Mouse (Mus musculus): Measurements from ENCODE around the gene Lrrc75a. TPM values are rescaled to one million over a fixed set of nuclear protein-coding genes. Genes with fewer than 3 reads are reported as not detected.

Gene Lrrc75a
- polyA plus RNA-seq, 1 experiment from 2014 or later, result 14.3 TPM

DNA sequence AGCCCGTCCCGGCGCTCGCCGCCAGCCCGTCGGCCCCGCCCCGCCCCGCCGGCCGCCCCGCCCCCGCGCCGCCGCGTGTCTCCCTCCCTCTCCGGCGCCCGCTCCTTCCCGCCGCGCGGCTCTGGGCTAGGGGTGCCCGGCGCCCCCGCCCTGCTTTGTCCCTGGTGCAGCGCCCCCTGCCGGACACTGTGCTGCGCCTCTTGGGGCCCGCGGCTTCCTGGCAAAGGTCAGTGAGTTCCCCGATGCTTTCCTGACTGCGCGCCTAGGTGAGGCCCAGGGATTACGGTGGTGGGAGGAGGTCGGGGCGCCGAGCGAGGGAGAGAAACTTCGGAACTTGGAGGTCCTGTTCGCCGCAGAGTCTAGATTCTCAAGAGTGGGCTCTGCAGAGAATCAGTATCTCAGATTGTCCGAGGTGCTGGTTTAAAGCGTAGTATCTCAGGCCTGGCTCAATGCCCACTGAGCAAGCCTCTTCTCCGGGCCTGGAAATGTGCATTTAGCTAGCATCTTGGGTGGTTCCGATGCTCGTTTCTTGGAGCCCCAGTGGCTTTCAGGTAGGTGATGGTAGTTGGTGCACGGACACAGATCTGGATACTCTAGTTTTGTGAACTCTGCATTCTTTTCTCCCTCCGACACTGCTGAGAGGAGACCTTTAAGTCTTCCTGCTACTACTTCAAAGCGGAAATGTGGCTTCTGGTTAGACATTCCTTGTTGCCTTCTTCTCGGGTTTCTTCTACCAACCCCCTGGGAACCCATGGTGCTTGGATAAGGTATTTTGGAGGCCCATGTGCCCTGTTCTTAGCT, 468 bp upstream of the Lrrc75a start, which contains the start of gene Mmgt2:
Mmgt2 (plus strand) TSS at position 74 of the 801 bp plus-strand sequence.
- no peaks in the 10 kb centered on the region for H3K27me3 ChIP-seq (ENCODE audit: control insufficient read depth, insufficient read depth, low read length)
- DNase-seq (ENCODE audit: low spot score), result peak; percentile 99
- peak within 1 kb of the TSS; percentile 86 for H3K9ac ChIP-seq (ENCODE audit: low read length)
- 2% methylated on average over 49 of the region's 53 CpGs for WGBS
- H3K27ac ChIP-seq (ENCODE audit: low read depth, low read length), result no peak within 1 kb of the TSS
- peaks cover 14% of the 10 kb centered on the region; the same call in 1 of the 2 replicates for H3K4me1 ChIP-seq (replicated peaks; ENCODE audit: control insufficient read depth, insufficient read depth, low read length)
- H3K36me3 ChIP-seq (ENCODE audit: control insufficient read depth, insufficient read depth, low read length), result no peaks in the 10 kb centered on the region
- no peaks in the 10 kb centered on the region for H3K9me3 ChIP-seq (ENCODE audit: control insufficient read depth, low read length)
- H3K4me2 ChIP-seq (ENCODE audit: low read depth, low read length, severe bottlenecking), result peak within 1 kb of the TSS; percentile 98
- peak within 1 kb of the TSS; percentile 78 for H3K4me3 ChIP-seq (ENCODE audit: low read depth, low read length)
- ATAC-seq (replicated peaks; ENCODE audit: low FRiP score), result peak; percentile 90

DNA sequence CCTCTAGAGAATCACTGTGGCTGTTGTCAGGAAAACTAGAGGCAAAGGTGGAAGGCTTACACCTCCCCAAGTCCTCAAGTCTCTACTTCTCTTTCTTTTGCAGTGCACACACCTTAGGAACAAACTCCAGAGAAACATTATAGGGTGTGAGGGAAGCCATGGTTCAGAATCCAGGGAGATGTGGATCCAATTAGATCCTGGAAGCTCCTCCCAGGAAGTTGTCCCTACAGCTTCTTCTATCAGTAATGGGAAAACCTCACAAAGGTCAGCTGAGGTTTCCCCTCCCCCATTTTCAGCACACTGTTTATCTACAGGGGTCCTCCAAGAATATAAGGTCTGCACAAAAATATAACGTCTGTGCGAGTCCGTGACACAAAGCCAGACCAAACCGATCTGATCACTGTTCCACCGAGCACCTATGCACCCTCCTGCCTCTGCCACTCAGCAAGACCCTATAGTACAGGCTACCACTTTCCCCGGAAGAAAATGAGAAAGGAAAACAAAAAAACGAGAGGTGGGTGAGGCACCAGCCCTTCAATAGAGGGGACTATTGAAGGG, 1.3 kb downstream of the Lrrc75a start:
- Histone ChIP-seq H3K27ac (ENCODE audit: low read depth, low read length) (no peak overlapping the region), H3K27me3 (ENCODE audit: control insufficient read depth, insufficient read depth, low read length) (no peaks in the 10 kb centered on the region), H3K4me1 (replicated peaks; ENCODE audit: control insufficient read depth, insufficient read depth, low read length) (peaks cover 14% of the 10 kb centered on the region; the same call in 1 of the 2 replicates), H3K9ac (ENCODE audit: low read length) (no peak overlapping the region), H3K4me2 (ENCODE audit: low read depth, low read length, severe bottlenecking) (peak overlapping the region; percentile 98; the same call in 1 of the 2 replicates), H3K36me3 (ENCODE audit: control insufficient read depth, insufficient read depth, low read length) (no peaks in the 10 kb centered on the region), H3K4me3 (ENCODE audit: low read depth, low read length) (peak overlapping the region; percentile 78), H3K9me3 (ENCODE audit: control insufficient read depth, low read length) (no peaks in the 10 kb centered on the region)
- 54% methylated on average over 7 of the region's 7 CpGs for WGBS
- DNase-seq (ENCODE audit: low spot score), result no peak
- no peak for ATAC-seq (replicated peaks; ENCODE audit: low FRiP score)

DNA sequence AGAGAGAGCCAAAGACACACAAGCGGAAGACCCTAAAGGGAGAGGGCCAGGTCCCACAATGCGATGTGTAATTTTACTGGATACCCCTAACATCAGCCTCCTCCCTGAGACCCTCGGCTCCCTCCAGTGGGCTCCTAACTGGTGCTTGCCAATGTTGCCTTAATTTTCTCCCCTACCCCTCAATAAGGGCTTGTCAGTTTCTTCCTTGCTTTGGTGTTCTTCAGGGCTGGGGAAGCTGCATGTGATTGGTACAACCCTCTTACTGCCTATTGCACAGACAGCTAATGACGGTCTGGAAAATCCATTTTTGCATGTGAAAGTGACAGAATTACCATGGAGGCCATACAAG, 1.9 kb downstream of the Lrrc75a start:
- Histone ChIP-seq H3K4me1 (replicated peaks; ENCODE audit: control insufficient read depth, insufficient read depth, low read length) (peaks cover 14% of the 10 kb centered on the region; the same call in 1 of the 2 replicates), H3K4me2 (ENCODE audit: low read depth, low read length, severe bottlenecking) (peak overlapping the region; percentile 98; the same call in 1 of the 2 replicates), H3K9me3 (ENCODE audit: control insufficient read depth, low read length) (no peaks in the 10 kb centered on the region), H3K27ac (ENCODE audit: low read depth, low read length) (no peak overlapping the region), H3K27me3 (ENCODE audit: control insufficient read depth, insufficient read depth, low read length) (no peaks in the 10 kb centered on the region), H3K36me3 (ENCODE audit: control insufficient read depth, insufficient read depth, low read length) (no peaks in the 10 kb centered on the region), H3K9ac (ENCODE audit: low read length) (no peak overlapping the region), H3K4me3 (ENCODE audit: low read depth, low read length) (peak overlapping the region; percentile 5; the same call in 1 of the 2 replicates)
- DNase-seq (ENCODE audit: low spot score), result no peak
- ATAC-seq (replicated peaks; ENCODE audit: low FRiP score), result no peak
- WGBS, result 73% methylated on average over 4 of the region's 4 CpGs

DNA sequence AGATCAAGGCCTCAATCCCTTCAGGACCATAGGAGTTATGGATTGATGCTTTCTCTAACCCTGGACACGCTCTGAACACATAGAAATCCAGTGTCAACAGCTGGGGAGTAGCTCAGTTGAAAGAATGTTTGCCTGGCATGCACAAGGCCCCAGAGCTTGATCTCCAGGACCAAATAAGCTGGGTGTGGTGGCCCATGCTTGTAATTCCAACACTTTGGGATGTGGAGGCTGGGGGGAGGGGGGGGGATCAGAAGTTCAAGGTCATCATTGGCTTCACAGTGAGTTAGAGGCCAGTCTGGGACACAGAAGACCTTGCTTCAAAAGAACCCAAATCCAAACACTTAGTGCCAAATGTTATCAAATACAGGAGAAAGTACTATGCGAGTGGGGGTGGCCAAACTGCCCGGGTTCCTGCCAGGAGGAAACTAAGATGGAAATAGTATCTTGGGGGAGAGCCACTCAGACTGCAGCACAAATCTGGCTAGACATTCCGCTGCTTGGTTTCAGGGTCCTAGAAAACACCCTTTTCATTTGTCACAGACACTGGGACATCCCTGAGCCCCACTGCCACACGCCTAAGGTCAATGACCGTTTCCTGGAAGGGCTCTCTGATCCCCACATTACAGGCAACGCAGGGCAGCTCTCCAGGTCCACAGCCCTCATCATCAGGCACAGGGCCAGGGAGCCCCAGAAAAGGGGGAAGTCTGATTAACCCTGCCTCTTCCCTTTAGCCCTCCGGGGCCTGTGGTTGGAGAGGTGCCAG, 2.4 kb downstream of the Lrrc75a start:
- WGBS, result 49% methylated on average over 8 of the region's 8 CpGs
- DNase-seq (ENCODE audit: low spot score) (no peak), ATAC-seq (replicated peaks; ENCODE audit: low FRiP score) (no peak)
- H3K36me3 ChIP-seq (ENCODE audit: control insufficient read depth, insufficient read depth, low read length), result no peaks in the 10 kb centered on the region
- H3K4me2 ChIP-seq (ENCODE audit: low read depth, low read length, severe bottlenecking), result peak overlapping the region; percentile 98; the same call in 1 of the 2 replicates
- no peak overlapping the region for H3K9ac ChIP-seq (ENCODE audit: low read length)
- H3K27me3 ChIP-seq (ENCODE audit: control insufficient read depth, insufficient read depth, low read length), result no peaks in the 10 kb centered on the region
- H3K4me3 ChIP-seq (ENCODE audit: low read depth, low read length), result 0 out of 2 replicates have a peak overlapping the region, but pooled peaks have one; percentile 5
- H3K4me1 ChIP-seq (replicated peaks; ENCODE audit: control insufficient read depth, insufficient read depth, low read length), result peaks cover 14% of the 10 kb centered on the region; the same call in 1 of the 2 replicates
- H3K27ac ChIP-seq (ENCODE audit: low read depth, low read length), result no peak overlapping the region
- no peaks in the 10 kb centered on the region for H3K9me3 ChIP-seq (ENCODE audit: control insufficient read depth, low read length)

- Histone ChIP-seq H3K4me2 (ENCODE audit: low read depth, low read length, severe bottlenecking) (no peak overlapping the region), H3K4me1 (replicated peaks; ENCODE audit: control insufficient read depth, insufficient read depth, low read length) (peaks cover 14% of the 10 kb centered on the region; the same call in 1 of the 2 replicates), H3K9me3 (ENCODE audit: control insufficient read depth, low read length) (no peaks in the 10 kb centered on the region), H3K9ac (ENCODE audit: low read length) (no peak overlapping the region), H3K27me3 (ENCODE audit: control insufficient read depth, insufficient read depth, low read length) (no peaks in the 10 kb centered on the region), H3K36me3 (ENCODE audit: control insufficient read depth, insufficient read depth, low read length) (no peaks in the 10 kb centered on the region), H3K4me3 (ENCODE audit: low read depth, low read length) (no peak overlapping the region), H3K27ac (ENCODE audit: low read depth, low read length) (no peak overlapping the region)
- WGBS, result 87% methylated on average over 4 of the region's 4 CpGs
- DNase-seq (ENCODE audit: low spot score) (no peak), ATAC-seq (replicated peaks; ENCODE audit: low FRiP score) (no peak)
These were observed 3.0 kb downstream of the Lrrc75a start for GRCm38 (mm10) chr11:62645337-62645675.

GRCm38 (mm10) chr11:62644602-62645336, 3.6 kb downstream of the Lrrc75a start:
- Histone ChIP-seq H3K27me3 (ENCODE audit: control insufficient read depth, insufficient read depth, low read length) (no peaks in the 10 kb centered on the region), H3K9me3 (ENCODE audit: control insufficient read depth, low read length) (no peaks in the 10 kb centered on the region), H3K4me1 (replicated peaks; ENCODE audit: control insufficient read depth, insufficient read depth, low read length) (peaks cover 14% of the 10 kb centered on the region; the same call in 1 of the 2 replicates), H3K4me3 (ENCODE audit: low read depth, low read length) (no peak overlapping the region), H3K9ac (ENCODE audit: low read length) (no peak overlapping the region), H3K4me2 (ENCODE audit: low read depth, low read length, severe bottlenecking) (no peak overlapping the region), H3K27ac (ENCODE audit: low read depth, low read length) (no peak overlapping the region), H3K36me3 (ENCODE audit: control insufficient read depth, insufficient read depth, low read length) (no peaks in the 10 kb centered on the region)
- ATAC-seq (replicated peaks; ENCODE audit: low FRiP score), result no peak
- DNase-seq (ENCODE audit: low spot score), result no peak
- WGBS, result 88% methylated on average over 5 of the region's 5 CpGs

- 89% methylated on average over 10 of the region's 10 CpGs for WGBS
- Histone ChIP-seq H3K4me1 (replicated peaks; ENCODE audit: control insufficient read depth, insufficient read depth, low read length) (peaks cover 14% of the 10 kb centered on the region; the same call in 1 of the 2 replicates), H3K27me3 (ENCODE audit: control insufficient read depth, insufficient read depth, low read length) (no peaks in the 10 kb centered on the region), H3K4me3 (ENCODE audit: low read depth, low read length) (no peak overlapping the region), H3K27ac (ENCODE audit: low read depth, low read length) (no peak overlapping the region), H3K9ac (ENCODE audit: low read length) (no peak overlapping the region), H3K4me2 (ENCODE audit: low read depth, low read length, severe bottlenecking) (no peak overlapping the region), H3K9me3 (ENCODE audit: control insufficient read depth, low read length) (no peaks in the 10 kb centered on the region), H3K36me3 (ENCODE audit: control insufficient read depth, insufficient read depth, low read length) (no peaks in the 10 kb centered on the region)
- no peak for DNase-seq (ENCODE audit: low spot score)
- no peak for ATAC-seq (replicated peaks; ENCODE audit: low FRiP score)
These were observed 4.5 kb downstream of the Lrrc75a start for GRCm38 (mm10) chr11:62643681-62644363.
